Mouse (Mus musculus) heart, embryonic 13.5 days (tissue): ENCODE results near the gene Sptbn4. TPM values are rescaled to one million over a fixed set of nuclear protein-coding genes. Genes with fewer than 3 reads are reported as not detected.

ENCODE experiments used
- ATAC-seq: fragments of 200-750 bp; cut with Nextera tagmentation; 2 replicates; pipeline ENCODE4 v1.8.0; 2017; ENCODE audit warnings: moderate TSS enrichment; ENCODE audit not compliant: insufficient number of reproducible peaks, low FRiP score, low TSS enrichment; ENCODE audit errors: extremely low read depth
- H3K27ac ChIP-seq: fragments of 300-500 bp; sonication (generic); replicated peaks from 2 replicates; pipeline ENCODE4 v1.5.1; 2015; ENCODE audit warnings: moderate library complexity, mild to moderate bottlenecking, inconsistent platforms
- H3K27me3 ChIP-seq: fragments of 300-500 bp; sonication (generic); replicated peaks from 2 replicates; pipeline ENCODE4 v1.6.1; 2015; ENCODE audit warnings: mild to moderate bottlenecking, inconsistent platforms
- H3K36me3 ChIP-seq: fragments of 300-500 bp; sonication (generic); 2 replicates; pipeline ENCODE4 v1.6.1; 2015; ENCODE audit warnings: mild to moderate bottlenecking, inconsistent platforms
- H3K4me1 ChIP-seq: fragments of 300-500 bp; sonication (generic); 2 replicates; pipeline ENCODE4 v1.6.1; 2015; ENCODE audit warnings: inconsistent platforms
- H3K4me2 ChIP-seq: fragments of 300-500 bp; sonication (generic); 2 replicates; pipeline ENCODE4 v1.6.1; 2015; ENCODE audit warnings: inconsistent platforms, mild to moderate bottlenecking, moderate library complexity
- H3K4me3 ChIP-seq: fragments of 300-500 bp; sonication (generic); 2 replicates; pipeline ENCODE4 v1.5.1; 2015; ENCODE audit warnings: moderate library complexity, mild to moderate bottlenecking, inconsistent platforms
- H3K9ac ChIP-seq: fragments of 300-500 bp; sonication (generic); 2 replicates; pipeline ENCODE4 v1.6.1; 2015; ENCODE audit warnings: inconsistent platforms, mild to moderate bottlenecking, moderate library complexity
- H3K9me3 ChIP-seq: fragments of 300-500 bp; sonication (generic); 2 replicates; pipeline ENCODE4 v1.6.1; 2016; ENCODE audit warnings: inconsistent platforms
- WGBS: fragments of 180-500 bp; shearing (Covaris S2); methylation state at CpG from one replicate; pipeline ENCODE4 v1.1.7; 2015; ENCODE audit warnings: mixed read lengths; 5-methylcytosine and 5-hydroxymethylcytosine counted together
- polyA plus RNA-seq: library from polyadenylated mRNA; unstranded; fragments of >200 nt; fragmentation: Nextera tagmentation; extraction: Ambion mirVana; gene quantifications from 2 replicates; pipeline ENCODE4 v1.2.1, GENCODE M21; 2015

The Sptbn4 gene
- polyA plus RNA-seq, 1 experiment from 2014 or later, result 0.13 TPM

GRCm38 (mm10) chr7:27451359-27451758 is 3.9 kb upstream of the Sptbn4 start:
- Histone ChIP-seq H3K27ac (no peak overlapping the region), H3K4me2 (peak overlapping the region; percentile 98), H3K36me3 (no peaks in the 10 kb centered on the region), H3K9me3 (no peaks in the 10 kb centered on the region), H3K27me3 (peaks cover 10% of the 10 kb centered on the region), H3K9ac (no peak overlapping the region), H3K4me1 (peaks cover 27% of the 10 kb centered on the region), H3K4me3 (no peak overlapping the region)
- no peak for ATAC-seq
- WGBS, result 90% methylated on average over 2 of the region's 2 CpGs

- no peaks in the 10 kb centered on the region for H3K9me3 ChIP-seq
- no peaks in the 10 kb centered on the region for H3K36me3 ChIP-seq
- peaks cover 29% of the 10 kb centered on the region for H3K4me1 ChIP-seq
- H3K27me3 ChIP-seq, result peaks cover 30% of the 10 kb centered on the region
- H3K27ac ChIP-seq, result peak overlapping the region; percentile 79
- peak overlapping the region; percentile 8; the same call in 1 of the 2 replicates for H3K9ac ChIP-seq
- no peak for ATAC-seq
- 56% methylated on average over 10 of the region's 10 CpGs for WGBS
- peak overlapping the region; percentile 71 for H3K4me3 ChIP-seq
- peak overlapping the region; percentile 98 for H3K4me2 ChIP-seq
Measured at GRCm38 (mm10) chr7:27449256-27449862, 1.9 kb upstream of the Sptbn4 start.

- peaks cover 31% of the 10 kb centered on the region for H3K27me3 ChIP-seq
- no peaks in the 10 kb centered on the region for H3K9me3 ChIP-seq
- H3K4me2 ChIP-seq, result peak overlapping the region; percentile 98
- H3K4me3 ChIP-seq, result peak overlapping the region; percentile 71
- WGBS, result 47% methylated on average over 15 of the region's 15 CpGs
- no peak for ATAC-seq
- no peaks in the 10 kb centered on the region for H3K36me3 ChIP-seq
- H3K4me1 ChIP-seq, result peaks cover 28% of the 10 kb centered on the region
- peak overlapping the region; percentile 84 for H3K9ac ChIP-seq
- H3K27ac ChIP-seq, result peak overlapping the region; percentile 79
Measured at GRCm38 (mm10) chr7:27448421-27449206, 1.1 kb upstream of the Sptbn4 start.

GRCm38 (mm10) chr7:27446521-27447418 is 716 bp downstream of the Sptbn4 start:
- H3K9me3 ChIP-seq, result no peaks in the 10 kb centered on the region
- no peak overlapping the region for H3K27ac ChIP-seq
- 8% methylated on average over 50 of the region's 53 CpGs for WGBS
- H3K36me3 ChIP-seq, result no peaks in the 10 kb centered on the region
- peak overlapping the region; percentile 81 for H3K9ac ChIP-seq
- H3K27me3 ChIP-seq, result peaks cover 31% of the 10 kb centered on the region
- peaks cover 28% of the 10 kb centered on the region for H3K4me1 ChIP-seq
- ATAC-seq, result no peak
- peak overlapping the region; percentile 98 for H3K4me2 ChIP-seq
- H3K4me3 ChIP-seq, result peak overlapping the region; percentile 71

GRCm38 (mm10) chr7:27446051-27446450 is 1.4 kb downstream of the Sptbn4 start:
- Histone ChIP-seq H3K27me3 (peaks cover 31% of the 10 kb centered on the region), H3K9ac (peak overlapping the region; percentile 81), H3K4me3 (peak overlapping the region; percentile 71), H3K27ac (no peak overlapping the region), H3K4me1 (peaks cover 28% of the 10 kb centered on the region), H3K36me3 (no peaks in the 10 kb centered on the region), H3K4me2 (peak overlapping the region; percentile 98), H3K9me3 (no peaks in the 10 kb centered on the region)
- WGBS, result 4% methylated on average over 15 of the region's 18 CpGs
- ATAC-seq, result no peak

GRCm38 (mm10) chr7:27440014-27440413 is 7.5 kb downstream of the Sptbn4 start:
- peaks cover 23% of the 10 kb centered on the region for H3K27me3 ChIP-seq
- no peak overlapping the region for H3K4me3 ChIP-seq
- H3K27ac ChIP-seq, result no peak overlapping the region
- H3K4me1 ChIP-seq, result no peaks in the 10 kb centered on the region
- no peak for ATAC-seq
- no peaks in the 10 kb centered on the region for H3K9me3 ChIP-seq
- 74% methylated on average over 4 of the region's 4 CpGs for WGBS
- no peaks in the 10 kb centered on the region for H3K36me3 ChIP-seq
- no peak overlapping the region for H3K9ac ChIP-seq
- H3K4me2 ChIP-seq, result no peak overlapping the region

GRCm38 (mm10) chr7:27437544-27437943 is 9.9 kb downstream of the Sptbn4 start:
- WGBS, result 55% methylated on average over 5 of the region's 5 CpGs
- H3K27me3 ChIP-seq, result peaks cover 39% of the 10 kb centered on the region
- H3K4me2 ChIP-seq, result no peak overlapping the region
- H3K4me1 ChIP-seq, result no peaks in the 10 kb centered on the region
- no peak for ATAC-seq
- H3K9me3 ChIP-seq, result no peaks in the 10 kb centered on the region
- H3K36me3 ChIP-seq, result no peaks in the 10 kb centered on the region
- no peak overlapping the region for H3K4me3 ChIP-seq
- H3K9ac ChIP-seq, result no peak overlapping the region
- H3K27ac ChIP-seq, result no peak overlapping the region

GRCm38 (mm10) chr7:27433794-27434193 is 13.7 kb downstream of the Sptbn4 start:
- no peak overlapping the region for H3K27ac ChIP-seq
- peaks cover 8% of the 10 kb centered on the region for H3K9me3 ChIP-seq
- H3K36me3 ChIP-seq, result no peaks in the 10 kb centered on the region
- no peak overlapping the region for H3K4me2 ChIP-seq
- ATAC-seq, result no peak
- H3K4me3 ChIP-seq, result no peak overlapping the region
- H3K4me1 ChIP-seq, result no peaks in the 10 kb centered on the region
- H3K9ac ChIP-seq, result no peak overlapping the region
- 9% methylated on average over 10 of the region's 10 CpGs for WGBS
- peaks cover 39% of the 10 kb centered on the region for H3K27me3 ChIP-seq

GRCm38 (mm10) chr7:27433349-27433748 is 14.1 kb downstream of the Sptbn4 start:
- no peaks in the 10 kb centered on the region for H3K4me1 ChIP-seq
- peaks cover 39% of the 10 kb centered on the region for H3K27me3 ChIP-seq
- ATAC-seq, result no peak
- H3K9me3 ChIP-seq, result peaks cover 11% of the 10 kb centered on the region
- WGBS, result 20% methylated on average over 10 of the region's 10 CpGs
- no peak overlapping the region for H3K9ac ChIP-seq
- no peaks in the 10 kb centered on the region for H3K36me3 ChIP-seq
- no peak overlapping the region for H3K27ac ChIP-seq
- H3K4me3 ChIP-seq, result no peak overlapping the region
- H3K4me2 ChIP-seq, result no peak overlapping the region

GRCm38 (mm10) chr7:27429135-27429534 is 18.4 kb downstream of the Sptbn4 start:
- H3K36me3 ChIP-seq, result no peaks in the 10 kb centered on the region
- no peak for ATAC-seq
- H3K4me1 ChIP-seq, result no peaks in the 10 kb centered on the region
- peaks cover 15% of the 10 kb centered on the region for H3K27me3 ChIP-seq
- H3K4me3 ChIP-seq, result no peak overlapping the region
- H3K27ac ChIP-seq, result no peak overlapping the region
- H3K4me2 ChIP-seq, result no peak overlapping the region
- WGBS, result 57% methylated on average over 2 of the region's 2 CpGs
- no peak overlapping the region for H3K9ac ChIP-seq
- H3K9me3 ChIP-seq, result peaks cover 11% of the 10 kb centered on the region

- 70% methylated on average over 11 of the region's 11 CpGs for WGBS
- Histone ChIP-seq H3K4me1 (no peaks in the 10 kb centered on the region), H3K9ac (no peak overlapping the region), H3K4me2 (no peak overlapping the region), H3K27ac (no peak overlapping the region), H3K27me3 (peaks cover 4% of the 10 kb centered on the region), H3K36me3 (no peaks in the 10 kb centered on the region), H3K9me3 (peaks cover 11% of the 10 kb centered on the region), H3K4me3 (no peak overlapping the region)
- ATAC-seq, result no peak
Measured at GRCm38 (mm10) chr7:27428002-27428401, 19.5 kb downstream of the Sptbn4 start.
